Mouse (Mus musculus): ENCODE results near the gene Atg9a. TPM values are rescaled to one million over a fixed set of nuclear protein-coding genes. Genes with fewer than 3 reads are reported as not detected.

The Atg9a gene
- polyA plus RNA-seq, 1 experiment, result 34.5 TPM

GRCm38 (mm10) chr1:75222926-75223325 is 30.9 kb upstream of the Atg9a start:
- no peaks in the 10 kb centered on the region for H3K36me3 ChIP-seq (ENCODE audit: control insufficient read depth, insufficient read depth, low read length)
- TF ChIP-seq CTCF (IDR thresholded peaks at IDR 0.05; ENCODE audit: extremely low read depth, insufficient read depth, insufficient read length, insufficient replicate concordance) (no peak), POLR2A (IDR thresholded peaks at IDR 0.05; ENCODE audit: low read depth, low read length) (no peak)
- DNase-seq (ENCODE audit: low read depth in 1 of 2, low spot score in 2 of 2), result no peak
- WGBS, result 35% methylated on average over 6 of the region's 6 CpGs
- H3K27ac ChIP-seq (ENCODE audit: insufficient read depth, low read length), result no peak overlapping the region
- peaks cover 9% of the 10 kb centered on the region; the same call in 1 of the 2 replicates for H3K4me1 ChIP-seq (ENCODE audit: control insufficient read depth, insufficient read depth, insufficient read length)
- no peak overlapping the region for H3K4me3 ChIP-seq (ENCODE audit: extremely low read depth, insufficient read depth, insufficient read length)
- no peaks in the 10 kb centered on the region for H3K27me3 ChIP-seq (ENCODE audit: control insufficient read depth, insufficient read depth, low read length)

- WGBS, result 81% methylated on average over 3 of the region's 3 CpGs
- no peak for TF ChIP-seq CTCF (IDR thresholded peaks at IDR 0.05; ENCODE audit: extremely low read depth, insufficient read depth, insufficient read length, insufficient replicate concordance)
- no peak for TF ChIP-seq POLR2A (IDR thresholded peaks at IDR 0.05; ENCODE audit: low read depth, low read length)
- H3K27ac ChIP-seq (ENCODE audit: insufficient read depth, low read length), result no peak overlapping the region
- H3K4me3 ChIP-seq (ENCODE audit: extremely low read depth, insufficient read depth, insufficient read length), result no peak overlapping the region
- no peaks in the 10 kb centered on the region for H3K27me3 ChIP-seq (ENCODE audit: control insufficient read depth, insufficient read depth, low read length)
- no peak for DNase-seq (ENCODE audit: low read depth in 1 of 2, low spot score in 2 of 2)
- H3K36me3 ChIP-seq (ENCODE audit: control insufficient read depth, insufficient read depth, low read length), result no peaks in the 10 kb centered on the region
- peaks cover 18% of the 10 kb centered on the region; the same call in 1 of the 2 replicates for H3K4me1 ChIP-seq (ENCODE audit: control insufficient read depth, insufficient read depth, insufficient read length)
Measured at GRCm38 (mm10) chr1:75221538-75221937, 29.5 kb upstream of the Atg9a start.

- TF ChIP-seq CTCF (IDR thresholded peaks at IDR 0.05; ENCODE audit: extremely low read depth, insufficient read depth, insufficient read length, insufficient replicate concordance) (0 out of 2 replicates have a peak, but pooled peaks have one; percentile 8), POLR2A (IDR thresholded peaks at IDR 0.05; ENCODE audit: low read depth, low read length) (no peak)
- H3K4me3 ChIP-seq (ENCODE audit: extremely low read depth, insufficient read depth, insufficient read length), result peak within 1 kb of the TSS; percentile 86
- H3K27me3 ChIP-seq (ENCODE audit: control insufficient read depth, insufficient read depth, low read length), result no peaks in the 10 kb centered on the region
- DNase-seq (ENCODE audit: low read depth in 1 of 2, low spot score in 2 of 2), result peak in 1 of 2 experiments; percentile 48
- peaks cover 15% of the 10 kb centered on the region for H3K36me3 ChIP-seq (ENCODE audit: control insufficient read depth, insufficient read depth, low read length)
- H3K27ac ChIP-seq (ENCODE audit: insufficient read depth, low read length), result peak within 1 kb of the TSS; percentile 82
- H3K4me1 ChIP-seq (ENCODE audit: control insufficient read depth, insufficient read depth, insufficient read length), result peaks cover 22% of the 10 kb centered on the region; the same call in 1 of the 2 replicates
- WGBS, result 9% methylated on average over 34 of the region's 34 CpGs
Measured at GRCm38 (mm10) chr1:75219531-75219930, 27.5 kb upstream of the Atg9a start, which contains the start of gene Tuba4a. Gene Tuba4a, minus strand, starts transcription at chr1:75219865.

- Histone ChIP-seq H3K36me3 (ENCODE audit: control insufficient read depth, insufficient read depth, low read length) (peaks cover 19% of the 10 kb centered on the region), H3K27me3 (ENCODE audit: control insufficient read depth, insufficient read depth, low read length) (no peaks in the 10 kb centered on the region), H3K4me3 (ENCODE audit: extremely low read depth, insufficient read depth, insufficient read length) (peak overlapping the region; percentile 86), H3K4me1 (ENCODE audit: control insufficient read depth, insufficient read depth, insufficient read length) (peaks cover 22% of the 10 kb centered on the region; the same call in 1 of the 2 replicates), H3K27ac (ENCODE audit: insufficient read depth, low read length) (peak overlapping the region; percentile 82)
- peak; percentile 99 for TF ChIP-seq POLR2A (IDR thresholded peaks at IDR 0.05; ENCODE audit: low read depth, low read length)
- TF ChIP-seq CTCF (IDR thresholded peaks at IDR 0.05; ENCODE audit: extremely low read depth, insufficient read depth, insufficient read length, insufficient replicate concordance), result peak; percentile 36; the same call in 1 of the 2 replicates
- DNase-seq (ENCODE audit: low read depth in 1 of 2, low spot score in 2 of 2), result peak; percentile 86 to 96
- WGBS, result 1% methylated on average over 24 of the region's 24 CpGs
Measured at GRCm38 (mm10) chr1:75219078-75219477, 27.1 kb upstream of the Atg9a start.

- TF ChIP-seq POLR2A (IDR thresholded peaks at IDR 0.05; ENCODE audit: low read depth, low read length) (no peak; the same call in 1 of the 2 replicates), CTCF (IDR thresholded peaks at IDR 0.05; ENCODE audit: extremely low read depth, insufficient read depth, insufficient read length, insufficient replicate concordance) (no peak)
- WGBS, result 1% methylated on average over 38 of the region's 38 CpGs
- H3K27ac ChIP-seq (ENCODE audit: insufficient read depth, low read length), result peak overlapping the region; percentile 82
- peaks cover 20% of the 10 kb centered on the region for H3K36me3 ChIP-seq (ENCODE audit: control insufficient read depth, insufficient read depth, low read length)
- DNase-seq (ENCODE audit: low read depth in 1 of 2, low spot score in 2 of 2), result peak in 1 of 2 experiments; percentile 72
- H3K4me3 ChIP-seq (ENCODE audit: extremely low read depth, insufficient read depth, insufficient read length), result peak overlapping the region; percentile 86
- H3K4me1 ChIP-seq (ENCODE audit: control insufficient read depth, insufficient read depth, insufficient read length), result peaks cover 18% of the 10 kb centered on the region; the same call in 1 of the 2 replicates
- H3K27me3 ChIP-seq (ENCODE audit: control insufficient read depth, insufficient read depth, low read length), result no peaks in the 10 kb centered on the region
Measured at GRCm38 (mm10) chr1:75218227-75219001, 26.4 kb upstream of the Atg9a start.

GRCm38 (mm10) chr1:75217893-75218226 is 25.9 kb upstream of the Atg9a start:
- WGBS, result 2% methylated on average over 6 of the region's 6 CpGs
- no peak for TF ChIP-seq CTCF (IDR thresholded peaks at IDR 0.05; ENCODE audit: extremely low read depth, insufficient read depth, insufficient read length, insufficient replicate concordance)
- peak overlapping the region; percentile 86 for H3K4me3 ChIP-seq (ENCODE audit: extremely low read depth, insufficient read depth, insufficient read length)
- peaks cover 20% of the 10 kb centered on the region; the same call in 1 of the 2 replicates for H3K4me1 ChIP-seq (ENCODE audit: control insufficient read depth, insufficient read depth, insufficient read length)
- H3K27ac ChIP-seq (ENCODE audit: insufficient read depth, low read length), result peak overlapping the region; percentile 34
- no peak for DNase-seq (ENCODE audit: low read depth in 1 of 2, low spot score in 2 of 2)
- H3K27me3 ChIP-seq (ENCODE audit: control insufficient read depth, insufficient read depth, low read length), result no peaks in the 10 kb centered on the region
- peaks cover 20% of the 10 kb centered on the region for H3K36me3 ChIP-seq (ENCODE audit: control insufficient read depth, insufficient read depth, low read length)

Data from spleen, adult 2 months (tissue).